Mouse (Mus musculus) A20 (cell line): ENCODE measurements at regions not wholly inside any gene's neighbourhood (a gene's known extent, or its start where the extent isn't known, plus 50 kb on each side); places are given as distances from the start of the nearest gene placed in this dataset.
"Not testable (repeated sequence)": the region's sequence is repeated elsewhere in the genome, so short reads cannot be mapped to it uniquely, and the experiment has no call there.

Source experiments
- DNase-seq: peaks from one replicate; pipeline ENCODE4 v3.0.0-alpha.2; 2011; ENCODE audit warnings: low read depth, low spot score

- DNase-seq, result no peak
Measured at GRCm38 (mm10) chr2:17946047-17946446, 50.7 kb downstream of the H2al2a start.

- no peak for DNase-seq
Measured at GRCm38 (mm10) chr2:17945369-17945915, 51.3 kb downstream of the H2al2a start.

GRCm38 (mm10) chr2:17943506-17943905 is 53.3 kb downstream of the H2al2a start:
- no peak for DNase-seq

GRCm38 (mm10) chr2:17942528-17943387 is 54.0 kb downstream of the H2al2a start:
- peak; percentile 78 for DNase-seq

- no peak for DNase-seq
Measured at GRCm38 (mm10) chr2:17941921-17942320, 54.8 kb downstream of the H2al2a start.

- DNase-seq, result not testable (repeated sequence)
Measured at GRCm38 (mm10) chr2:17939857-17940848, 56.6 kb downstream of the H2al2a start.

- DNase-seq, result no peak
Measured at GRCm38 (mm10) chr2:17939183-17939856, 57.4 kb downstream of the H2al2a start.

GRCm38 (mm10) chr2:17936527-17937139 is 60.1 kb downstream of the H2al2a start:
- DNase-seq, result no peak

- no peak for DNase-seq
Measured at GRCm38 (mm10) chr2:17935916-17936315, 60.8 kb downstream of the H2al2a start.

GRCm38 (mm10) chr2:17935466-17935865 is 61.3 kb downstream of the H2al2a start:
- no peak for DNase-seq

- no peak for DNase-seq
Measured at GRCm38 (mm10) chr2:17934610-17935009, 62.1 kb downstream of the H2al2a start.

- no peak for DNase-seq
Measured at GRCm38 (mm10) chr2:17932932-17933790, 63.6 kb downstream of the H2al2a start.

- DNase-seq, result no peak
Measured at GRCm38 (mm10) chr2:17932426-17932931, 64.3 kb downstream of the H2al2a start.

GRCm38 (mm10) chr2:17931881-17932280 is 64.9 kb downstream of the H2al2a start:
- DNase-seq, result peak; percentile 67

- no peak for DNase-seq
Measured at GRCm38 (mm10) chr2:17918861-17919648, 77.7 kb downstream of the H2al2a start.

GRCm38 (mm10) chr2:17917238-17917946 is 79.4 kb downstream of the H2al2a start:
- DNase-seq, result no peak

- no peak for DNase-seq
Measured at GRCm38 (mm10) chr2:17902616-17903015, 94.1 kb downstream of the H2al2a start.

- DNase-seq, result no peak
Measured at GRCm38 (mm10) chr2:17900202-17900601, 96.6 kb downstream of the H2al2a start.
